Mouse (Mus musculus) limb, embryonic 11.5 days (tissue): ENCODE measurements around the gene Podxl. TPM values are rescaled to one million over a fixed set of nuclear protein-coding genes. Genes with fewer than 3 reads are reported as not detected.

Source experiments
- ATAC-seq: fragments of 200-750 bp; cut with Nextera tagmentation; 2 replicates; pipeline ENCODE4 v1.8.0; 2017; ENCODE audit warnings: low read depth; ENCODE audit not compliant: insufficient number of reproducible peaks, low FRiP score, low TSS enrichment
- DNase-seq: peaks from one replicate; pipeline ENCODE4 v3.0.0-alpha.2; 2015; ENCODE audit warnings: low spot score
- H3K27ac ChIP-seq: fragments of 300-500 bp; sonication (generic); replicated peaks from 2 replicates; pipeline ENCODE4 v1.5.1; 2014; ENCODE audit warnings: low read depth, mild to moderate bottlenecking, low read length
- H3K27me3 ChIP-seq: fragments of 300-500 bp; sonication (generic); 2 replicates; pipeline ENCODE4 v1.6.1; 2014; ENCODE audit warnings: mild to moderate bottlenecking, low read length, mixed read lengths; ENCODE audit not compliant: control insufficient read depth, insufficient read depth
- H3K36me3 ChIP-seq: fragments of 300-500 bp; sonication (generic); 2 replicates; pipeline ENCODE4 v1.6.1; 2014; ENCODE audit warnings: mild to moderate bottlenecking, low read length, moderate library complexity, mixed read lengths; ENCODE audit not compliant: control insufficient read depth, insufficient read depth
- H3K4me1 ChIP-seq: fragments of 300-500 bp; sonication (generic); 2 replicates; pipeline ENCODE4 v1.6.1; 2014; ENCODE audit warnings: low read length, mixed read lengths; ENCODE audit not compliant: control insufficient read depth, insufficient read depth
- H3K4me2 ChIP-seq: fragments of 300-500 bp; sonication (generic); 2 replicates; pipeline ENCODE4 v1.6.1; 2014; ENCODE audit warnings: low read depth, mild to moderate bottlenecking, moderate library complexity; ENCODE audit not compliant: severe bottlenecking
- H3K4me3 ChIP-seq: fragments of 300-500 bp; sonication (generic); 2 replicates; pipeline ENCODE4 v1.5.1; 2014; ENCODE audit warnings: low read depth, low read length
- H3K9ac ChIP-seq: fragments of 300-500 bp; sonication (generic); 2 replicates; pipeline ENCODE4 v1.6.1; 2014; ENCODE audit warnings: mild to moderate bottlenecking, low read length
- H3K9me3 ChIP-seq: fragments of 300-500 bp; sonication (generic); 2 replicates; pipeline ENCODE4 v1.6.1; 2016; ENCODE audit warnings: low read length; ENCODE audit not compliant: control insufficient read depth
- WGBS: fragments of 180-500 bp; shearing (Covaris S2); extraction: QIAGEN DNeasy Blood & Tissue Kit; methylation state at CpG from one replicate; pipeline ENCODE4 v1.1.7; 2014; 5-methylcytosine and 5-hydroxymethylcytosine counted together
- polyA plus RNA-seq: library from polyadenylated mRNA; unstranded; fragments of >200 nt; fragmentation: Nextera tagmentation; extraction: Ambion mirVana; gene quantifications from 2 replicates; pipeline ENCODE4 v1.2.1, GENCODE M21; 2014

Gene Podxl
- polyA plus RNA-seq, result 6.1 and 7.4 TPM in 2 replicates

DNA sequence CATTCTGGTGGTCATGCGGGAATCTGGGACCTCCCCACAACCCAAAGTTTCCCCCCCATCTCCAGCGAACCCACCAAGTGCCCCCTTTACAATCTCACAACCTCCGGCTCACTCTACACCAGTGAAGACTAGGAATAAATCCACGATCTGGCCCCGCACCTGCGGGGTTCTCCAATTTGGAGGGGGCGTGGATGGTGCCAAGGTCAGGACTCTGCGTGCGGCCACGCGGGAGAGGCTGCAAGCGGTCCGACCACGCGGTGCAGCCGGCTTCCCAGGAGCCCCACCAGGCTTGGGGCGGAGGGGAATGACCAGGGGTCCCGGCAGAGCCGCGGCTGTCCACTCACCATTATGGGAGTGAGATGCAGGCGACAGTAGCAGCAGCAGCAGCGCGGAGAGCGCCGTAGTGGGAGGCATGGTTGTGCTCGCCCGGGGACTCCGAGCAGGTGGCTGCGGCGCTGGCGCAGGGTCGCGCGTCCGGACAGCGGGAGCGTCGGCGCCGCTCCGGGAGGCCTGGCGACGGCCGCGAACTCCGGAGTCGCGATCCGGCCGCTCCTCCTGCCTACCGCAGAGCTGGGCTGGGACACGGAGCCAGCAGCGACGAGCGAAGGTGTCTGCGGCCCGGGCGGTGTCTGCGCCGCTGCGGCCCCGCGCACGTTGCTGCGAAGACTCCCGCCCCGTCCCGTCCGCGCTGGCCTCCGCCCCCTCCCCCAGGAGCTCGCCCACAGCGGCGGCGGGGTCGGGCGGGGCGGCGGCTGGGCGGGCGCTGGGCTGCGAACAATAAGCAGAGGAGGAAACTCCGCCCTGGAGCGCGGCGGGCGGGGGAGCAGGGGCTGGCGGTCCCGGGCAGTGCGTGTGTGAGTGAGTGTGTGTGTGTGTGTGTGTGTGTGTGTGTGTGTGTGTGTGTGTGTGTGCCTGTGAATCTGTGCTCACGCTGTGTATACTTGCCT is at the start of gene Podxl:
TSS of gene Podxl (minus strand) at position 747 of the 947 bp plus-strand sequence.
- Histone ChIP-seq H3K36me3 (no peaks in the 10 kb centered on the region), H3K9ac (peak within 1 kb of the TSS; percentile 49), H3K9me3 (no peaks in the 10 kb centered on the region), H3K27ac (no peak within 1 kb of the TSS), H3K4me2 (peak within 1 kb of the TSS; percentile 94), H3K27me3 (peaks cover 52% of the 10 kb centered on the region), H3K4me1 (0 out of 2 replicates have a peak, but pooled peaks cover 2% of the 10 kb centered on the region), H3K4me3 (peak within 1 kb of the TSS; percentile 55)
- peak; percentile 83 for DNase-seq
- peak; percentile 75 for ATAC-seq
- under 1% methylated on average over 70 of the region's 91 CpGs for whole genome bisulfite sequencing

DNA sequence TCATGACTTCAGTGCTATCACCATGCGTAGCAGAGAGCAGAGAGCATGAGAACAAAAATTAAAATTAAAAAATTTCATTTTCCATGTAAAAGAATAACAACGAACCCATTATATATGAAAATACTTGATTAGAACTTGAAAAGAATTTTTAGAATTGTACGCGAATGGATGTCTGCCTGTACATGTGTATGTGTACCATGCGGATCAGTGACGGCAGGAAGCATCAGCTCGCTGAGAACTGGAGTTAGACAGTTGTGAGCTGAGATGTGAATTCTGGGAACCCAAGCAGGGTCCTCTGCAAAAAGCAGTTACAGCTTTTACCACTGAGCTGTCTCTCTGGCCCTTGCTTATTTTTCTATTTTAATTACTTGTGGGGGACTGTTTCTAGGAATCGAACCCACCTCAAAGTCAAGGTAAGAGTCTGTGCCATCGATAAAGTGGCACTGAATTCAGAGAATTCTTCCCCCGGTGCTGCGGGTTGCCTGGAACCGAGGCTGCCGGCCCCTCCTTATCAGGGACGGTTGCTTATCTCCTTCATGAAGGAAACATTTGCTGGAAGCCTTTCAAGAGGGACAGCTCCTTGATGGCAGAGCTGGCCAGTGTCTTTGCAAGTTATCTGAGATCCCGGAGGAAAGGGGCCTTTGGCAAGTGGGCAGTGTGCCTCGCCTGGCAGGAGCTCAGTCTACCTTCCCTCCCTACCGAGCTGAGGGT is 48.9 kb upstream of the Podxl start:
- H3K4me3 ChIP-seq, result no peak overlapping the region
- H3K9me3 ChIP-seq, result no peaks in the 10 kb centered on the region
- no peaks in the 10 kb centered on the region for H3K4me1 ChIP-seq
- no peak overlapping the region for H3K27ac ChIP-seq
- 78% methylated on average over 17 of the region's 17 CpGs for WGBS
- no peak overlapping the region for H3K9ac ChIP-seq
- H3K27me3 ChIP-seq, result no peaks in the 10 kb centered on the region
- ATAC-seq (no peak), DNase-seq (no peak)
- H3K4me2 ChIP-seq, result no peak overlapping the region
- no peaks in the 10 kb centered on the region for H3K36me3 ChIP-seq

DNA sequence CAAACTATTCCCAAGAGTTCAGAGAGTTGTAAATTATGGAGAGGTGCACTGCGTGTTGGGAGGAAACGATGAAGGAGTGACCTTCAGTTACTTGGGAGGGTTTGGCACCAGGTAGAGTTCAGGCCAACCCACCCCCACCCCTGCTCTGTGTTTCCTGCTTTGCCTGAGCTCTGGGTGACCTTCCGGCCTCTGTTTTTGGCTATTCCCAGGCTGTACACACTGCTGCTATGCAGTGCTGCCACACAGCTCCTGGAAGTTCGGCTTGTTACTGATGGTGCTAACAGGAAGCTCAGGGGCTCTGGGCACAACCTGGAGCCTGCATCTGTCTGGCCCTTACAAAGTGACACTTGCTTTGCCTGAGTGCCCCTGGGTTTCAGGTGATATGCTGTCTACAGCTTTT is 42.6 kb upstream of the Podxl start:
- Histone ChIP-seq H3K36me3 (no peaks in the 10 kb centered on the region), H3K27me3 (no peaks in the 10 kb centered on the region), H3K9me3 (no peaks in the 10 kb centered on the region), H3K4me3 (no peak overlapping the region), H3K9ac (no peak overlapping the region), H3K27ac (no peak overlapping the region), H3K4me1 (no peaks in the 10 kb centered on the region), H3K4me2 (no peak overlapping the region)
- WGBS, result 65% methylated on average over 4 of the region's 4 CpGs
- no peak for DNase-seq
- ATAC-seq, result no peak

DNA sequence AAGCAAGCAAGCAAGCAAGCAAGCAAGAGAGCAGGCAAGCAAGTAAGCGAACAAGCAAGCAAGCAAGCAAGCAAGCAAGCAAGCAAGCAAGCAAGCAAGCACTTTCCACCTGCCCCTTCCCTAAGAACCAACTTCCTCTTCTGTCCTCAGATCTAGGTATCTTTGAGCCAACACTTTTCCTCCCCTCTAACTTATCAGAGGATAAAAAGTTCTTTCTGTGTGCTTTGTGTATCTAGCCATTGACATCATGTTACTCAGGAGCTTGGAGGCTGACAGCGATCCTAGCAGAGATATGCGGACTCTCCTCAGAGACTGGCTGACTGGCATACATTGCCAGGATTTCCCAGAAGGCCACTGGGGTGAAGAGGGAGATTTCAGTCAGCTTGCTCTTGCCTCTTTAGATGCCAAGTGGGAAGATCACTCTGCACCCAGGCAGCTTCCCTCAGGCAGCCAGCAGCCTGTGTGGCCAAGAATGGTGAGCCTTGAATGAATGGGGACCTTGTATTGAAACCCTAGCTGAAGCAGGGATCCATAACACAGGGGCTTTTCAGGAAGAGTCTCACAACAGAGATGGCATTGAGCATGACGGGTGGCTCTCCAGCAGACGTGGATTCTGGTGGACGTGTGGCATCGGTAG is 41.0 kb upstream of the Podxl start:
- H3K9ac ChIP-seq, result no peak overlapping the region
- H3K4me2 ChIP-seq, result no peak overlapping the region
- ATAC-seq, result no peak
- H3K9me3 ChIP-seq, result no peaks in the 10 kb centered on the region
- H3K27me3 ChIP-seq, result no peaks in the 10 kb centered on the region
- no peaks in the 10 kb centered on the region; the same call in 1 of the 2 replicates for H3K4me1 ChIP-seq
- DNase-seq, result no peak
- H3K4me3 ChIP-seq, result no peak overlapping the region
- H3K36me3 ChIP-seq, result no peaks in the 10 kb centered on the region
- H3K27ac ChIP-seq, result no peak overlapping the region
- WGBS, result 91% methylated on average over 7 of the region's 7 CpGs

DNA sequence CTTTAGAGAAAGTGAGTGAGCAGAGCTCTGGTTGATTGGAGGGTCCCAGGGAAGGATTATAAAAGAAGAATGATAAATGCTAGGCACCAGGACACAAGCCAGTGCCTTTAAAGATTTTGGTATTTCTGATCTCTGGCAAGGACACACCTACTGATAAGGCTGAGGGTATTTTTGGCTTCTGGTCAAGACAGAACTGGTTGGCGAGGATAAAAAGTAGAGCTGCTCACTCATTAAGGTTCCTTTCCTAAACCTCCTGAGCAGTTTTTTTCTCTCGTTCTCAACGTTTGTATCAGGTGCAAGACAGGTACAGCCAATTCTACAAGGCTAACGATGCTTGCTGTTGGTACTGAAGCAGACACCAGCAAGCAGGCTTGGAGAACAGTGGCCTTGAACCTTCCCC is 38.7 kb upstream of the Podxl start:
- ATAC-seq (no peak), DNase-seq (no peak)
- H3K36me3 ChIP-seq, result no peaks in the 10 kb centered on the region
- H3K4me2 ChIP-seq, result no peak overlapping the region
- H3K27ac ChIP-seq, result no peak overlapping the region
- H3K4me1 ChIP-seq, result peaks cover 3% of the 10 kb centered on the region
- 76% methylated on average over 4 of the region's 4 CpGs for WGBS
- H3K9ac ChIP-seq, result no peak overlapping the region
- H3K9me3 ChIP-seq, result no peaks in the 10 kb centered on the region
- H3K27me3 ChIP-seq, result no peaks in the 10 kb centered on the region
- H3K4me3 ChIP-seq, result no peak overlapping the region

DNA sequence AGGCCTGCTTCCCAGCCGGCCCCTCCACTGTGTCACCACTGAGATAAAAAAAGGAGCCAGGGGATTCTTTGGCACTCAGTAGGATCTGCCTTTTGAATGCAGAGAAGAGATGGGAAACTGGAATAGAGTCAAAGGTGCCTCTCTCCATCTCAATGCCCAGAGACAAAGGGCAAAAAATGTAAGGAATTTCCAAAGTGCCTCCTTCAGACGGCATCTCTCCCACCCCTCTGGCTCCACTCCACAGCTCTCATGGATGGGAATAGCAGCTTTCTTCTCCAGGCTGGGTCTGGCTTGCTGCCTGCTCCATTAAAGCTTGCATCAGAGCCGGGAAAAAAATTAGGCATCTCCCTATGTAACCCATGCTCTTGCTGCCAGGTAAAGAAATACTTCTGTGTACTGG is 37.4 kb upstream of the Podxl start:
- H3K4me1 ChIP-seq, result peaks cover 9% of the 10 kb centered on the region
- no peak overlapping the region for H3K27ac ChIP-seq
- H3K9ac ChIP-seq, result no peak overlapping the region
- ATAC-seq (no peak), DNase-seq (no peak)
- no peaks in the 10 kb centered on the region for H3K27me3 ChIP-seq
- H3K4me3 ChIP-seq, result no peak overlapping the region
- no peaks in the 10 kb centered on the region for H3K9me3 ChIP-seq
- no peak overlapping the region for H3K4me2 ChIP-seq
- 61% methylated on average over 3 of the region's 3 CpGs for WGBS
- H3K36me3 ChIP-seq, result no peaks in the 10 kb centered on the region

DNA sequence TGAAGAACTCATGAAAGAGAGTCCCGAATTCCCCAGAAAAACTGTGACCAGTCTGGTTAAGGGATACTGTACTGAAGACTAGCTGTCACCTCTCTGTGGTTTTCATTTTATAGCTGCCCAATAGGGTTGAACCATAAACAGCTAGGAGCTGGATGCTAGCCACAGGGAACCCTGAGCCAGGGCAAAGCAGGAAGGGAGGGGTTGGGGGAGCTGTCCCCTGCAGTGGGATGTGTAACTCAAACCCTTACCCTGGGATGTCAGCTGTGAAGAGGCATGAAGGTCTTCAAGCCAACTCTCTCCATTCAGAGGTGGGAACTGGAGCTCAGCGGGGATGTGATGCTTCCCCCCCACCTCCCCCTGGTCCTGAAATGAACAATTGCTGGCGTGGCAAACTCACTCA is 36.1 kb upstream of the Podxl start:
- WGBS, result 18% methylated on average over 3 of the region's 3 CpGs
- H3K27ac ChIP-seq, result no peak overlapping the region

DNA sequence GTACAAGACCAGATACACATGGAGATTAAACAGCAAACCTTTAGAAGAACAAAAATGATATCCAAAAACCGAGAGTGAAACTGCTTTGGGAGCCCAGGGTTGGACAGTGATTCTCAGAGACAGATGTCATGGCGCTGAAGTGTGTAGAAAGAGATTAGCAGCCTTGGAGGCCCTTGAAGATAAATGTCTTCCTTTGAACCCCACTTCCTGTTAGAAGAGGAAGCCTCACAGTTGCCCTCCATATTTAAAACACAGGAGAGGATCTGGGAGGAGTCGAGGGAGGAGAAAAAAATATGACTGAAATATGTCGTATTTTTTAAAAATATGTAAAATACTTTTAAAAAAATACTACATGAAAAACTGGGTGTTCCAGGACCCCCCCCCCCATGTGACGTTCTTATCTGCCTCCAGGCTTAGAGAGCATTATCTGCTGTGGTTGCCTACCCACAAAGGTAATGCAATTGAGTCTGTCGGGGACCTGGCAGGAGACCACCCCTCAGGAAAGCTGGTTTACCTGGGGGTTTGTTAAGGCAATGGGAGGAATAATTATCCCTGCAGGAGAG is 34.6 kb upstream of the Podxl start:
- no peak overlapping the region for H3K27ac ChIP-seq
- ATAC-seq (no peak), DNase-seq (no peak)
- H3K9me3 ChIP-seq, result no peaks in the 10 kb centered on the region
- H3K4me1 ChIP-seq, result peaks cover 9% of the 10 kb centered on the region
- H3K27me3 ChIP-seq, result no peaks in the 10 kb centered on the region
- H3K4me2 ChIP-seq, result no peak overlapping the region
- H3K9ac ChIP-seq, result no peak overlapping the region
- 75% methylated on average over 6 of the region's 6 CpGs for WGBS
- H3K4me3 ChIP-seq, result no peak overlapping the region
- no peaks in the 10 kb centered on the region for H3K36me3 ChIP-seq

More for the DNA sequence above, 36.1 kb upstream of the Podxl start:
- ATAC-seq (no peak), DNase-seq (no peak)
- Histone ChIP-seq H3K9ac (no peak overlapping the region), H3K4me1 (peaks cover 9% of the 10 kb centered on the region), H3K4me3 (no peak overlapping the region), H3K9me3 (no peaks in the 10 kb centered on the region), H3K36me3 (no peaks in the 10 kb centered on the region), H3K4me2 (no peak overlapping the region), H3K27me3 (no peaks in the 10 kb centered on the region)
